Mouse (Mus musculus): ENCODE data around the gene Ttn. TPM values are rescaled to one million over a fixed set of nuclear protein-coding genes. Genes with fewer than 3 reads are reported as not detected.

Ttn gene
- polyA plus RNA-seq, 1 experiment from 2014 or later = 0.40 TPM

DNA sequence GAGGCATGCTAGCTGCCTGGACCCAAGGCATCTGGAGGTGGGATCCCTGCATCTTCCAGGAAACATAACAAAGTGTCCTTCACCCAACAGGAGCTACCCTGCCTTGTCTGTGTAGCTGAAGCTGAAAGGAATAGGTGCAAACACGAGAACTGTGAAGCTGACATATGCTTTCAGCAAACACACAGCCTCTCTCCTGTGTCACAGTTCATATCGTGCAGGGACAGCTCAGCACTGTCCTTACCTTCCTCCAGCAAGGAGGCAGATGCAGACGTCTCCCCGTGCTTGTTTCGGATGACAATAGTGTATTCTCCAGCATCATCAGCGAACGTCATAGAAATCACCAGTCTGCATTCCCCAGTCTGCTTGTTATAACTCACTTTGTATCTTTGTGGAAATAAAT is 32.6 kb downstream of the Ttn start:
- H3K9me3 ChIP-seq = no peaks in the 10 kb centered on the region
- 84% methylated on average over 7 of the region's 7 CpGs for WGBS
- H3K4me3 ChIP-seq = no peak overlapping the region
- no peaks in the 10 kb centered on the region for H3K4me1 ChIP-seq
- H3K9ac ChIP-seq = no peak overlapping the region
- H3K27ac ChIP-seq = no peak overlapping the region
- no peak overlapping the region for H3K4me2 ChIP-seq
- no peaks in the 10 kb centered on the region for H3K27me3 ChIP-seq (replicated peaks)
- H3K36me3 ChIP-seq (replicated peaks) = no peaks in the 10 kb centered on the region
- ATAC-seq (replicated peaks) = no peak

DNA sequence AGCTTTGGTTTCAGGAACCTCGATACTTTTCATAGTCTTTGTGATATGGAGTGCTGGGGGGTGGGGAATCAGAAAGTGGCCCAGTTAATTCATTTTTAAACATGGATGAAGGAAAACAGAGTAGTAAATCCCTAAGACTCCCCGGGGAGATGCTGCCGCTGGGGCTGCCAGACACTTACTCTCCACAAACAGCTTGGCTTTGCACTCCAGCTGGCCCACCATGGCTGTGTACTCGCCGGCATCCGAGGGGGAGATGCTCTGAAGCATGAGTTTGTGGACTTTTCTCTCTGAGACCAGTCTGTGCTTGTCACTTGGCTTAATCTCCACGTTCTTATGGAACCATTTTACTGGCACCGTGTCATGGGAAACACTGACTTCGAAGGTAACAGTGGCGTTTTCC is 43.8 kb downstream of the Ttn start:
- ATAC-seq (replicated peaks) = no peak
- no peak overlapping the region for H3K27ac ChIP-seq
- 59% methylated on average over 10 of the region's 10 CpGs for WGBS
- no peaks in the 10 kb centered on the region for H3K27me3 ChIP-seq (replicated peaks)
- H3K9ac ChIP-seq = no peak overlapping the region
- no peak overlapping the region for H3K4me3 ChIP-seq
- no peak overlapping the region for H3K4me2 ChIP-seq
- no peaks in the 10 kb centered on the region for H3K36me3 ChIP-seq (replicated peaks)
- H3K4me1 ChIP-seq = no peaks in the 10 kb centered on the region
- no peaks in the 10 kb centered on the region for H3K9me3 ChIP-seq

DNA sequence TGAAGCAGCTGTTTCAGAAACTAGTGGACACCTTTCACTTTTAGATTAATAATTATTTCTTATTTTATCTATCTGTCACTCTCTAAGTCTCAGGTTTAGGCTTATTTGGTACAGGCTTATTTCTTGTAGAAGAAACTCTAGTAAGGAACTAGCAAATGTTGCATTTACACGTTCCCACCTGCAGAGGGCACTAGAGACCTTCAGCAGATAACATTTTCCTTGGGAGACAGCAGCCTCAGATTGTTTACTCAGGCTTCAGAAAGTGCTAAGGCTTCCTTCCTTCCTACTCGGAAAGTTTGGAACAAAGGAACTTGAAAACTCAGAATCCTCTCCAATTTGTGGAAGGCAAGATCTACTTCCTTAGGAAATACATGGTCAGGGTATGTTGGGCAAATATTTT is 52.6 kb downstream of the Ttn start:
- H3K4me3 ChIP-seq = no peak overlapping the region
- under 1% methylated on average over 2 of the region's 2 CpGs for WGBS
- ATAC-seq (replicated peaks) = 0 out of 2 replicates have a peak, but pooled peaks have one; percentile 39
- H3K4me2 ChIP-seq = no peak overlapping the region
- no peak overlapping the region for H3K9ac ChIP-seq
- H3K27ac ChIP-seq = no peak overlapping the region
- no peaks in the 10 kb centered on the region for H3K9me3 ChIP-seq
- H3K4me1 ChIP-seq = no peaks in the 10 kb centered on the region
- H3K27me3 ChIP-seq (replicated peaks) = no peaks in the 10 kb centered on the region
- no peaks in the 10 kb centered on the region for H3K36me3 ChIP-seq (replicated peaks)

DNA sequence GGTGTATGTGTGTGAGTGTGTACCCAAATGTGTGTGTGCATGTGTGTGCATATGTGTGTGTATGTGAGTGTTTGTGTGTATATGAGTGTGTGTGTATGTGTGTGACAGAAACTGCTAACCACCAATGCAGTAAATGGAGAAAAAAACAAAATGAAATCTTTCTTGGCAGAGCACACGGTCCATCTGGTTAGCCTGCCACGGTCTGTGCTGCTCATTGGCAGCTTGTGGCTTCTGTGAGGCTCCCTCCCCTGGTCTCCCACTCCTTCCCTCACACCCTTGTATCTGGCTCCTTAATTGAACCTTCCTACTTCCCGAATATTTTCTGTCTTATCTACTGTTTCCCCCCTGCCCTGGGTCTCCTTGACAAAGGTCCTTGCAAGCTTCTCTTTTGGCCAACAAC is 53.5 kb downstream of the Ttn start:
- no peak for ATAC-seq (replicated peaks)
- Histone ChIP-seq H3K9ac (no peak overlapping the region), H3K4me2 (no peak overlapping the region), H3K36me3 (replicated peaks) (no peaks in the 10 kb centered on the region), H3K4me1 (no peaks in the 10 kb centered on the region), H3K4me3 (no peak overlapping the region), H3K9me3 (no peaks in the 10 kb centered on the region), H3K27ac (no peak overlapping the region), H3K27me3 (replicated peaks) (no peaks in the 10 kb centered on the region)
- 75% methylated on average over 3 of the region's 3 CpGs for WGBS

DNA sequence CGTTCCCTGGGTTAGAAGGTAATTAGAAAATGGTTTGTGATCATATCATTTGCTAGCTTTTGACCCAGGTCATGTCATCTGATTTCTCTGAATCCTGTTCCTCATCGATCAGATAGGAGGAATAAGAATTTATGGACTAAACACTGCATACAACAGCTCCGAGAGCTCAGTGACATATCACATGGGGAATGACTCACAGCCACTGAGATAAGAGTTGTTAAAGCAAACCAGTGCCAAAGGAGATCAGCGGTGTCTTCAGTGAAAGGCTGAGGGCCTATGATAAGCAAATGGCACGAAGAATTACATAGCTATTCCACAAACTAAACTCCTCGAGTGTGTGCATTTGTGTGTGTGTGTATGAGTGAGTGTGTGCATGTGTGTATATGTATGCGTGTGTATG is 54.0 kb downstream of the Ttn start:
- H3K4me3 ChIP-seq = no peak overlapping the region
- no peaks in the 10 kb centered on the region for H3K4me1 ChIP-seq
- no peaks in the 10 kb centered on the region for H3K36me3 ChIP-seq (replicated peaks)
- 86% methylated on average over 7 of the region's 7 CpGs for WGBS
- ATAC-seq (replicated peaks) = no peak
- H3K4me2 ChIP-seq = no peak overlapping the region
- H3K27me3 ChIP-seq (replicated peaks) = no peaks in the 10 kb centered on the region
- H3K9ac ChIP-seq = no peak overlapping the region
- no peaks in the 10 kb centered on the region for H3K9me3 ChIP-seq
- no peak overlapping the region for H3K27ac ChIP-seq

DNA sequence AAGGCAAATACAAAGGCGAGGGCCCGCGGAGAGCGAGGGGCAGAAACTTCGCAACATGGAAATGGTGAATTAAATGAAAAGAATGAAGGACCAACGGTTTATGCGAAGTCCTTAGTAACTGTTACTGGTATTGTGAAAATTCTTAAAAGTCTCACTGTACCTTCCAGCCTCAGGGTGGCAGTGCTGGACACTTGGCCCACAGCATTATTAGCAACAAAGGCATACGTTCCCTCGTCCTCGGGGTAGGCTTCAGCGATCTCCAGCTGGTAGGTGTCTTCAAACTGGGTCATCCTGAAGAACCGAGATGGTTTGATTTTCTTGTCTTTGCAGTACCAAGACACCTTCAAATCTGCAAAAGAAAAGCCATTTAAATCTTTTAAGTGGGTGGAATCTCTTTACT is 55.4 kb downstream of the Ttn start:
- no peak for ATAC-seq (replicated peaks)
- Histone ChIP-seq H3K27me3 (replicated peaks) (no peaks in the 10 kb centered on the region), H3K9ac (no peak overlapping the region), H3K9me3 (no peaks in the 10 kb centered on the region), H3K36me3 (replicated peaks) (no peaks in the 10 kb centered on the region), H3K4me1 (no peaks in the 10 kb centered on the region), H3K4me2 (no peak overlapping the region), H3K4me3 (no peak overlapping the region), H3K27ac (no peak overlapping the region)
- 69% methylated on average over 12 of the region's 12 CpGs for WGBS

DNA sequence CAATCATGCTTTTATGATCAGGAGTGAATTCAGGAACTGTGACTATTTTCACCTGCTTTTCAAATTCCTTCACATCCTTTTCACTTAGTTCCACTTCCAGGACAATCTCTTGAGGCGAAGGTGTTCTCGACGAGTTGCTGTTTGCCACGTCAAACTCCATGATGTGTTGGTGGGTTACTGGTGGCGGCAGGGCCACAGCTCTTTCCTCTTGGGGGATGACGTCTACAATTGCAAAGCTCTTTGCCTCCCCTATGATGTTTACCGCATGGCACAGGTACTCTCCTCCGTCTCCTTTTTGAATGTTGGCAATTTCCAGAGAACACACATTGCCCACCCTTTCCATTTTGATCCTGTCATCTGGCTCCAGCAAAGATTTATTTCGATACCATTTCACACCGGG is 67.4 kb downstream of the Ttn start:
- no peaks in the 10 kb centered on the region for H3K4me1 ChIP-seq
- no peak for ATAC-seq (replicated peaks)
- 94% methylated on average over 10 of the region's 10 CpGs for WGBS
- no peak overlapping the region for H3K4me2 ChIP-seq
- H3K9ac ChIP-seq = no peak overlapping the region
- H3K36me3 ChIP-seq (replicated peaks) = no peaks in the 10 kb centered on the region
- H3K27ac ChIP-seq = no peak overlapping the region
- H3K27me3 ChIP-seq (replicated peaks) = no peaks in the 10 kb centered on the region
- H3K4me3 ChIP-seq = no peak overlapping the region
- no peaks in the 10 kb centered on the region for H3K9me3 ChIP-seq

DNA sequence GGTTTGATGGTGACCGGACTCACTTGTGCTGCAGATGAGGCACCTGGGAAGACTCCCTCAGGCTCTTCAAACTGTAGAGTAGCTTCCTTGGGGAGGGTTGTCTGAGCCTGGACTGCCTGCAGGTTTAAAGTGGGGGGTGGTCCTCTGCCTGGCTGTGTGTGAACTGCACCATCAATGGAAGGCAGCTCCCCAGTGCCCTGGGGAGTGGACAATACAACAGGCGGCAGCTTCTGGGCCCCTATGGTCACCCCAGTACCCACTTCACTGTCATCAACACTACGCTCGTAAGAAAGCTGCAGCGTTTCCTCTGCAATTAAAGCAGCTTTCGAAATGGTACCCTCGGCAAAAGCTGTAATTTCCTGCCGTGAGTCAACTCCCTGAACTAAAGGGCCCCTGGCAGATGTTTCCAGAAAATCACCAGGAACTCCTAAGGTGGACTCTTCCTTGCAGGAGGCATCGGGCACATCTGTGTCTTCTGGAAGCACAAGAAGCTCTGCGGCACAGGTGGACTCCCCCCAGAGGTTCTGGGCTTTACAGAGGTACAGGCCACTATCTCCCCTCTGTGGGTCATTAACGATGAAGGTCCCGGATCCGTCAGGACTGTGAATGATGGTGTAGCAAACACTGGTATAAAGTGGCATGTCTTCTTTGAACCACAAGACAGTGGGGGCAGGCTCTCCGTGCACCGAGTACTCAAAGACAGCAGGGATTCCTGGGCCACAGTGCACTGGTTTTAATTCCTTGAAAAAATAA is 73.5 kb downstream of the Ttn start:
- WGBS = 83% methylated on average over 15 of the region's 15 CpGs
- H3K4me2 ChIP-seq = no peak overlapping the region
- no peaks in the 10 kb centered on the region for H3K36me3 ChIP-seq (replicated peaks)
- H3K27ac ChIP-seq = no peak overlapping the region
- H3K9me3 ChIP-seq = no peaks in the 10 kb centered on the region
- H3K4me3 ChIP-seq = no peak overlapping the region
- no peaks in the 10 kb centered on the region for H3K27me3 ChIP-seq (replicated peaks)
- no peak overlapping the region for H3K9ac ChIP-seq
- no peaks in the 10 kb centered on the region for H3K4me1 ChIP-seq
- ATAC-seq (replicated peaks) = no peak

DNA sequence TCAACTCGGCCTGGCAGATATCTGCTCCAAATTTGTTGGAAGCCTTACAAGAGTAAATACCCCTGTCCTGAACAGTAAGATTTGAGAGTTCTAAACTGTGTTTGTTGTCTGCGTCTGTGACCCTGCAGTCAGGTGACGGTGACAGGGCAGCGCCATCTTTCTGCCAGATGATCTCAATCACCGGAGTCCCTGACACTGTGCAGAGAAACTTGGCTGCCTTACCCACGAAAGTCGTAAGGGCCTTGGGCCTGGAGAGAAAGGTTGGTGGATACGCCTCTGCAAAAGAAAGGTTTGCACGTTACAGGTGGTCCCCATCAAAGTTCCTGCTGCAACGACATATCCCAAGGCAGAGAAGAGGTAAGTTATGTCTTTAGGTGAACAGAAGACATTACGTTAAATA is 79.0 kb downstream of the Ttn start:
- Histone ChIP-seq H3K36me3 (replicated peaks) (no peaks in the 10 kb centered on the region), H3K4me3 (no peak overlapping the region), H3K4me2 (no peak overlapping the region), H3K9me3 (no peaks in the 10 kb centered on the region), H3K27me3 (replicated peaks) (no peaks in the 10 kb centered on the region), H3K9ac (no peak overlapping the region), H3K27ac (no peak overlapping the region), H3K4me1 (no peaks in the 10 kb centered on the region)
- no peak for ATAC-seq (replicated peaks)
- 93% methylated on average over 11 of the region's 11 CpGs for WGBS

DNA sequence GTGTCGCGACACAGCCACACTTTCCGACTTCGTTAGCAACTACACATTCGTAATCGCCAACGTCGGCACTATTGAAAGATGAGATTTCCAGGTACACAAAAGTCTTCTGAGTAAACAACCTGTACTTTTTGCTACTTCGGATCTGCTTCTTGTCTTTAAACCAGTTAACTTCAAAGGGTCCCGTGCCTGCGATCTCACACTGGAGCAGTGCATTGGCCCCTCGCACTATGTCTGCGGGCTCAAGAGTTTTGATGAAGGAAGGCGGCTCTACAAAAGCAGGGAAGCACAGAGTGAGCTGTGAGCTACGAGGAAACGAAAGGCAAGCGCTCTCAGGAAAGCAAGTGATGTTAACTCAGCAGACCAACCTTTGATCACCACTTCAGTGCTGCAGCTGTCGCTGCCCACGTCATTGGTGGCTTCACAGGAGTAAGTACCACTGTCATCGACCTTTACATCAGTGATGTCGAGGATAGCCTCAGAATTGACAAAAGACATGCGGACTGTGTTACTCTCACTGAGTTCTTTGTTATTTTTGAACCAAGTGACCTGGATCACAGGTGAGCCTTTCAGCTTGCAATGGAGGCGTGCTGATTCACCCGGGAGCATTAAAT is 80.8 kb downstream of the Ttn start:
- no peak overlapping the region for H3K27ac ChIP-seq
- no peaks in the 10 kb centered on the region for H3K36me3 ChIP-seq (replicated peaks)
- H3K27me3 ChIP-seq (replicated peaks) = no peaks in the 10 kb centered on the region
- no peaks in the 10 kb centered on the region for H3K4me1 ChIP-seq
- WGBS = 89% methylated on average over 24 of the region's 24 CpGs
- no peaks in the 10 kb centered on the region for H3K9me3 ChIP-seq
- H3K4me2 ChIP-seq = no peak overlapping the region
- ATAC-seq (replicated peaks) = peak; percentile 86
- no peak overlapping the region for H3K4me3 ChIP-seq
- no peak overlapping the region for H3K9ac ChIP-seq

DNA sequence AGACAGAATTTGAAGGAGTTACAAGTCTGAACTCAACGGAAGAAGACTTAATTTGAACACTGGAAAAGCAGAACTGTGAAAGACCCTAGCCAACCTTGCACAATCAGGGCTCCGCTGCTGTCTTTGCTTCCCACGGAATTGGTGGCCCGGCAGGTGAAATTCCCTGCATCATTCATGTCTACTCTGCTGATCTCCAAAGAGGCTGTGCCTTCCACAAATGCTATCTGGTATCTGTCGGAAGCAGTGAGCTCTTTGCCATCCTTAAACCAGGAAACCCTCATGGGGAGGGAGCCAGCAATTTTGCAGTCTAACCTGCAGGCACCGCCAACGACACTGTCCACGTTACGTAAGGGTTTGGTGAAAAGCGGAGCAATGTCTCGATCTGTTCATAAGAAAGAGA is 82.5 kb downstream of the Ttn start:
- Histone ChIP-seq H3K4me1 (no peaks in the 10 kb centered on the region), H3K4me3 (no peak overlapping the region), H3K27me3 (replicated peaks) (no peaks in the 10 kb centered on the region), H3K9me3 (no peaks in the 10 kb centered on the region), H3K27ac (no peak overlapping the region), H3K9ac (no peak overlapping the region), H3K4me2 (no peak overlapping the region), H3K36me3 (replicated peaks) (no peaks in the 10 kb centered on the region)
- WGBS = 94% methylated on average over 11 of the region's 11 CpGs
- no peak for ATAC-seq (replicated peaks)

DNA sequence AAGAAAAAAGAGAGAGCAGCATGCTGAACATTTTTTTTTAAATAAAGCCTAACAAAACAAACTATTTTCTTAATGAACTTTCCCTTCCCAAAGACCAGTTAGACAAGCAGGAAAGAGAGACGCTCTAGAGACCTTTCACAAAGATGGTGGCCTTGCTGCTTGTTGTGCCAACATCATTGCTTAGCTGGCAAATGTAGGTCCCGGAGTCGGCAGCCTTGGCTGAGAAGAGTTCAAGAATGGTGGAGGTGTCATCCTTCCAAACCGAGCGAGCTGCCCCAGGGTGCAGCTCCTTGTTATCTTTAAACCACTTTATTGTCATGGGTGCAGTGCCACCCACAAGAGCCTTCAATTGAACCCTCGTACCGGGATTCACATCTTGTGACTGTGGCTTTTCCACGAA is 85.4 kb downstream of the Ttn start:
- Histone ChIP-seq H3K27me3 (replicated peaks) (no peaks in the 10 kb centered on the region), H3K36me3 (replicated peaks) (no peaks in the 10 kb centered on the region), H3K4me3 (no peak overlapping the region), H3K4me2 (no peak overlapping the region), H3K27ac (no peak overlapping the region), H3K9ac (no peak overlapping the region), H3K4me1 (no peaks in the 10 kb centered on the region), H3K9me3 (no peaks in the 10 kb centered on the region)
- no peak for ATAC-seq (replicated peaks)
- WGBS = 93% methylated on average over 8 of the region's 8 CpGs

DNA sequence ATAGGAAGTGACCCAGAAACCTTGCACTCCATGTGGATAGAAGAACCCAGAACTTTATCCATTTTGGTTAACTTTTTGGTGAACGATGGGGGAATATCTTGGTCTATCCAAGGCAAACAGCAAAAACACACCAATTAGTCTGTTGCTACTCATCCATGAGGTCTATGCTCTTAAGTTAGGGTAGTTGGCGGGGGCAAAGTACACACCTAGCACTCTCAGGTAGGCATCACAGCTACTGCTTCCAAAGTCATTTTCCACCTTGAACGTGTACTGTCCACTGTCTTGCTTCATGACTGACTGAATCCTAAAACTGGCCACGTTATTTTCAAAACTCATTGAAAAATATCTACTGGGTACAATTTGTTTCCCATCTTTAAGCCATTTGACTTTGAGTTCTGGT is 87.0 kb downstream of the Ttn start:
- H3K4me1 ChIP-seq = no peaks in the 10 kb centered on the region
- H3K27ac ChIP-seq = no peak overlapping the region
- WGBS = 91% methylated on average over 4 of the region's 4 CpGs
- no peaks in the 10 kb centered on the region for H3K9me3 ChIP-seq
- no peak overlapping the region for H3K9ac ChIP-seq
- no peak for ATAC-seq (replicated peaks)
- H3K4me3 ChIP-seq = no peak overlapping the region
- H3K4me2 ChIP-seq = no peak overlapping the region
- no peaks in the 10 kb centered on the region for H3K27me3 ChIP-seq (replicated peaks)
- H3K36me3 ChIP-seq (replicated peaks) = no peaks in the 10 kb centered on the region
